Mouse (Mus musculus): Measurements from ENCODE around the gene Dnlz.

DNA sequence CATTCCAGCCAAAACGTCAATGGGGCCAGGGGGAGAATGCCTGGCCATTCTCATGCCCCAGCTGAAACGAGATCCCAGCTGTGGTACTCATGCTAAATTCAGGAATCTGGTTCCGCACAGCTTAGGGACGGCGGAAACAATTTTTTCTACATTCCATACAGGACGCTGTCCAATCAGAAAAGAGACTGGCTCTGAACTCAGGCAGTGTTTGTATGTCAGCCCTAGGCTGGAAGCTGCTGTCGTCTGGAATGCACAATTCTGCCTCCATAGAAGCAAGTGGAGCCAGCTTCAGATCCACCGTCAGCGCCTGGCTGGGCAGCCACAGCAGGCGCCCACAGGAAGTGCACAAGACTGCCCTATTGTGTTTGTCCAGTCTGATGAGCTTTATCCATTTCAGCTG, 42.2 kb downstream of the Dnlz start:
- no peak for TF ChIP-seq CTCF (IDR thresholded peaks at IDR 0.05; ENCODE audit: control insufficient read depth, insufficient read depth, insufficient replicate concordance, low read depth, low read length)
- no peak for TF ChIP-seq POLR2A (IDR thresholded peaks at IDR 0.05; ENCODE audit: control insufficient read depth, low read depth, low read length)
